Mouse (Mus musculus) heart, embryonic 10.5 days (tissue): ENCODE data around the gene Stard9. TPM values are rescaled to one million over a fixed set of nuclear protein-coding genes. Genes with fewer than 3 reads are reported as not detected.
"Not testable (repeated sequence)": the region's sequence is repeated elsewhere in the genome, so short reads cannot be mapped to it uniquely, and the experiment has no call there.

Source experiments
- DNase-seq: peaks from one replicate; pipeline ENCODE4 v3.0.0-alpha.2; 2017; ENCODE audit warnings: low spot score
- H3K27ac ChIP-seq: fragments of 300-500 bp; sonication (generic); 2 replicates; pipeline ENCODE4 v1.5.1; 2016; ENCODE audit warnings: mild to moderate bottlenecking
- H3K27me3 ChIP-seq: fragments of 300-500 bp; sonication (generic); 2 replicates; pipeline ENCODE4 v1.6.1; 2016; ENCODE audit warnings: mild to moderate bottlenecking; ENCODE audit not compliant: poor library complexity, insufficient read depth, severe bottlenecking
- H3K36me3 ChIP-seq: fragments of 300-500 bp; sonication (generic); 2 replicates; pipeline ENCODE4 v1.6.1; 2016; ENCODE audit warnings: mild to moderate bottlenecking, moderate library complexity
- H3K4me1 ChIP-seq: fragments of 300-500 bp; sonication (generic); 2 replicates; pipeline ENCODE4 v1.6.1; 2016; ENCODE audit warnings: mild to moderate bottlenecking
- H3K4me3 ChIP-seq: fragments of 300-500 bp; sonication (generic); 2 replicates; pipeline ENCODE4 v1.5.1; 2016; ENCODE audit warnings: mild to moderate bottlenecking, moderate library complexity
- H3K9me3 ChIP-seq: fragments of 300-500 bp; sonication (generic); 2 replicates; pipeline ENCODE4 v1.6.1; 2016; ENCODE audit warnings: mild to moderate bottlenecking, moderate library complexity
- WGBS: fragments of 180-500 bp; shearing (Covaris S2); methylation state at CpG from one replicate; pipeline ENCODE4 v1.1.7; 2016; 5-methylcytosine and 5-hydroxymethylcytosine counted together
- polyA plus RNA-seq: library from polyadenylated mRNA; unstranded; fragments of >200 nt; fragmentation: Nextera tagmentation; extraction: Ambion mirVana; gene quantifications from 2 replicates; pipeline ENCODE4 v1.2.1, GENCODE M21; 2016

Gene Stard9
- polyA plus RNA-seq, 1 experiment from 2014 or later = 2.3 TPM

DNA sequence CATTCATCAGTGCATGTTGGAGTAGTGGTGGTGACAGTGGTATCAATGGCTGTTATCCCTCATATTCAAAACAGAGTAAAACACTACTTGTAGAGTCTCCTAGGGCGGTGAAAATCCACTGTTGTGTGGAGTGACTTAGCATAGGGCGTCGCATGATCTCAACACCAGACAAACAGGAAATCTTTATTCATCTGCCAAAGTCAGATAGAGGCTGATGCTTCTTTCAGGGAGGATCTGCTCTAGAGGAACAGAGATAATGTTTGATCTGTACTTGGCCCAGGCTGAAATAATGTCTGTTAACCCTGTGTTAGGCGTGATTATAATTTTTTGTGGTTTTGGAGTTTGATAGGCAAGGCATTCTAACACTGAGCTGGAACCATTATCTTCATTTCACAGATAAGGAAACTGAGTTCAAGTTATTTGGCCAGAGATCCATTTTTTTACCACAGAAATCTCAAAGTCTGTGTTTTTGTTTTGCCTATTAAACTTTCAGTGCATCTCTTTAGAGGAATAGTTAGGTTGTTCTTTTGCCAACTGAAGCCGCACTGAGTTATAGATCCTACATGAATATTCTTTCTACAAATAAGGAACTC, 31.7 kb downstream of the Stard9 start:
- Histone ChIP-seq H3K27me3 (no peaks in the 10 kb centered on the region), H3K9me3 (no peaks in the 10 kb centered on the region), H3K27ac (no peak overlapping the region), H3K36me3 (no peaks in the 10 kb centered on the region), H3K4me3 (no peak overlapping the region), H3K4me1 (no peaks in the 10 kb centered on the region)
- 70% methylated on average over 5 of the region's 5 CpGs for WGBS
- DNase-seq = no peak

DNA sequence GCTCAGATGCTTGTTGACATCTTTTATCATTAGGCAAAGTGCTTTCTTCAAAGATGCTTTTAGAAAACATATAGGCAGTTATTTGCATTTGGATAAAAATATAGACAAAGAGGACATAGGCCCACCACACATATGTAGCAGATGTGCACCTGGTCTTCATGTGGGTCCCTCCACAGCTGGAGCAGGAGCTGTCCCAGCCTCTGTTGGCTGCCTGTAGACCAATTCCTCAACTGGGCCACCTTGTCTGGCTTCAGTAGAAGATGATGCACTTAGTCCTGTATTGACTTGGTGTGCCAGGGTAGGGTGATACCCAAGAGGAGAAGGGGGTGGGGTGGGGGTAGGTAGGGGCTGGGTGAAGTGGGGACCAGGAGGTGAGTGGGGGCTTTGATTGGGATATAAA, 33.8 kb downstream of the Stard9 start:
- Histone ChIP-seq H3K36me3 (no peaks in the 10 kb centered on the region; the same call in 1 of the 2 replicates), H3K4me3 (no peak overlapping the region), H3K9me3 (no peaks in the 10 kb centered on the region), H3K27me3 (no peaks in the 10 kb centered on the region), H3K4me1 (no peaks in the 10 kb centered on the region), H3K27ac (no peak overlapping the region)
- no peak for DNase-seq

DNA sequence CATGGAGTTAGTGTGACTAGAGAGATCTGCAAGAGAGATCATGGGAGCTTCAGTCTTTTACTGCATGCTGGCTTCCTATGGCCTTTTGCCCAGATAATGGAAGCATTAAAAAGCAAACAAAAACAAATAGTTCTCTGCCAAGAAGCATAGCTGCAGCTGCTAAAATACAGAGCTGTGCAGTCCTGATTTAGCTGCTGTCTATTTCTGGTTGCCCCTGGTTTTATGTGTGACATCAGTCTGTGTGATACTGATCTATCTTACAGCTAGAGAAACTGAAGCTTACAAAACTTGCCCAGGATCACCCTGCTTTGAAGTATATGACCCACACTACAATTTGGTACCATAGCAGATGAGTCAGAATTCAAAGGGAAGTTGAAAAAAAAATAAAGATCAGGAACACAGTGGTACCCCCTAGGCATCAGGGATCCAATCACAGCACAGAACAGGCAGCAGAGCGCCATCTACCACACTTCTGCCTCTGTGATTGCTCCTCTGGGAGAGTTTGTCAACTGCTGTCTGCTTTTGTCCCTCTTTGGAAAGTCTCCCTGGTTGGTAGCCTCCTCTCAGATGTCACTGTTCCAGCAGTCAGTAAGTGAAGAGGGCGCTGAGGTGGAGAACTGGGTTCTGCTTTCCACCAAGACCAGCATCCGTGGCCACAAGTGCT, 34.7 kb downstream of the Stard9 start:
- no peak for DNase-seq
- H3K27ac ChIP-seq = no peak overlapping the region
- no peak overlapping the region for H3K4me3 ChIP-seq
- H3K27me3 ChIP-seq = no peaks in the 10 kb centered on the region
- no peaks in the 10 kb centered on the region for H3K9me3 ChIP-seq
- no peaks in the 10 kb centered on the region; the same call in 1 of the 2 replicates for H3K36me3 ChIP-seq
- 70% methylated on average over 3 of the region's 3 CpGs for WGBS
- no peaks in the 10 kb centered on the region for H3K4me1 ChIP-seq

DNA sequence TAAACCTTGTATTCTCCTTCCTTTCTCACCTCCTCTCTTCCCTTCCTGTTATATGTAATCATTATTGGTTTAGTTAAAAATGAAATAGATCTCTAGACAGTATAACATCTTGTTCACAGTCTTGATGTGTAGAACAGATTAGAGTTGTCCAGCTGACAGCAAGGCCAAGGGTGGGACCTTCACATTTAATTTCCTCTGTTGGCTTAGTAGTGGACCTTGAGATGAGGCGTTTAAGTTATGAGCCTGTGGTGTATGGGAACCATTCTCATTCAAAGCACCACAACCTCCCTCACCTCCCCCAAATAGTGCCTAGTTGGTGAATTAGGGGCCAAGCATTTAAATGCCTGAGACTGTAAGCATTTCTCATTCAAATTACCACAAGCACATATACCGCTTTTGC, 38.5 kb downstream of the Stard9 start:
- Histone ChIP-seq H3K36me3 (no peaks in the 10 kb centered on the region; the same call in 1 of the 2 replicates), H3K27ac (no peak overlapping the region)
- WGBS = 88% methylated on average over 2 of the region's 2 CpGs

DNA sequence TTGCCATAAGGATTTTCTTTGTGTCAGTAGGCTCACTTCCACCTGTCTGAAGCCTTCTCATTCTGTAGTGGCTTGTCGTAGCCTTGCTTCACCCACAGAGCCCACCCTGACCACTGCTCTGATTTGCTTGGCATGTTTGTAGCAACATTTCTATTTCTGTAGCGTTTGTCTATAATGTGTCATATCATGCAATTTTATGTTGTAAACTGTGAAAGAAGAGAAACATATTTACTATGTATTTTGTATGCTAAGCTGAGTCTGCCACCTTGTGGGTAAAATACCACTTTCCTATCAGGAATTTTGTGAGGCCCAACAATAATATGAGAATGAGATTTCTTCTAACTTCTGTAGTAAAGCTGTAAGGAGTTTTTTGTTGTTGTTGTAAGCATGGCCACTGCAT, 41.3 kb downstream of the Stard9 start:
- no peaks in the 10 kb centered on the region for H3K27me3 ChIP-seq
- H3K4me3 ChIP-seq = no peak overlapping the region
- DNase-seq = no peak
- WGBS = 85% methylated on average over 2 of the region's 2 CpGs
- H3K27ac ChIP-seq = no peak overlapping the region
- H3K36me3 ChIP-seq = no peaks in the 10 kb centered on the region; the same call in 1 of the 2 replicates
- no peaks in the 10 kb centered on the region for H3K9me3 ChIP-seq
- H3K4me1 ChIP-seq = no peaks in the 10 kb centered on the region

More for the DNA sequence above, 38.5 kb downstream of the Stard9 start:
- Histone ChIP-seq H3K27me3 (no peaks in the 10 kb centered on the region), H3K9me3 (no peaks in the 10 kb centered on the region), H3K4me3 (no peak overlapping the region), H3K4me1 (no peaks in the 10 kb centered on the region)
- no peak for DNase-seq

DNA sequence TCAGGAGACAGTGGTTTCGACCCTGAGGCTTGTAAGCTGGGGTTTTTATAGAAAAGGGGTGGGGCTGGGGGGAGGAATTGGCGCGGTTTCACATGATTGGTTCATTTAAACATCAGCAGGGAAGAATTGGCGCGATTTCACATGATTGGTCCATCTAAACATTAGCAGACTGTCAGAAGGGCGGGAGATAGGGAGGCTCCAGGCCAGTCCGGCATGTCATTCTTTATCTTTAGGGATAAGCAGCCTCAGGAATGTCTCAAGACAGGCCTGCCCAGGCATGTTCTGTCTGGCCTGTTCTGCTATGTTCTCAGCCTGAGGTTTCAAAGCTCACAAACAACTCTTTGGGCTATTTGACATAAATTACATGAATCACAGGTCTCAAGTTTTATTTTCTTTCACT, 52.2 kb downstream of the Stard9 start:
- H3K4me3 ChIP-seq, H3K27ac ChIP-seq, H3K27me3 ChIP-seq, DNase-seq, H3K9me3 ChIP-seq, H3K4me1 ChIP-seq: not testable (repeated sequence)
- peaks cover 17% of the 10 kb centered on the region for H3K36me3 ChIP-seq
- WGBS = 71% methylated on average over 7 of the region's 7 CpGs

DNA sequence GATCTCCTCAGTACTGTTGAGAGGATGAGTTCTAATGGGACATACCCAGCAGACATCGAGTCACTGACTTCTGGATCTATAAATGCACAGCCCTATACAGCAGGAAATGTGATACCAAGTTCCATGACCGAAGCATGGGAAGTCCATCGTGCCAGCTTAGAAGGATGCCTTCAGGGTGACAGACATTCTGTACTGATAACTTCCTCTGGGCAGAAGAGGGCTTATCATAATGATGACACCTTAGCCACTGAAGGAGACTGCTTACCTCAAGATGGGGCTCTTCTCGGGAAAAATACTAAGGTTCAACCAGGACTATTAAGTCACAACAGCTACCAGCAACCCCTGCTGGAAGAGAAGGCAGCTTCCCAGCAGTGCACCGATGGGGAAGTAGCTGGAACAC, 68.8 kb downstream of the Stard9 start:
- H3K4me3 ChIP-seq = no peak overlapping the region
- no peaks in the 10 kb centered on the region for H3K9me3 ChIP-seq
- no peak for DNase-seq
- 64% methylated on average over 5 of the region's 5 CpGs for WGBS
- H3K27ac ChIP-seq = no peak overlapping the region
- 0 out of 2 replicates have a peak, but pooled peaks cover 4% of the 10 kb centered on the region for H3K4me1 ChIP-seq
- peaks cover 26% of the 10 kb centered on the region for H3K36me3 ChIP-seq
- H3K27me3 ChIP-seq = no peaks in the 10 kb centered on the region

DNA sequence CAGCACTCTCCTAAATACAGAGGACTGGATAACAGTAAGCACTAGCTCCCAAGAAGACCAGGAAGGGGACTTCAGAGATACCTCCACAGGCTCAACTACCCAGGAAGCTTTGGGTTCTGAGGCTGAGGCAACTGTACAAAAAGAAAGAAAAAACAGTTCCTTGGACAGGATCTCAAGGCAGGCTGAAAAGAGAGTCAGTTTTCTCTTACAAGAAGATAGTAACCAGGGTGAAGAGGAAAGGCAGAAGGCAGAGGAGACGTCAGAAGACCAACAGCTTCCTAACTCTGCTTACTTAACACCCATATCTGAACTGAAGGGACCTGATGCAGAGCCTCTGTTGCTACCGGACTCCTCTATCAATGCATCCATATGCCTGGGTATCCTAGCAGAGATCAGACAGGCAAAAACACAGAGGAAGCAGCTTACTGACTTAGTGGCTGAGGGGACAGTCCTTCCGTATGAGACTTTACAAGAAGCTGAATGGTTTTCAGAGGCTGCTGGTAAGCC, 71.5 kb downstream of the Stard9 start:
- no peak overlapping the region for H3K27ac ChIP-seq
- DNase-seq = no peak
- H3K9me3 ChIP-seq = no peaks in the 10 kb centered on the region
- H3K36me3 ChIP-seq = peaks cover 20% of the 10 kb centered on the region; the same call in 1 of the 2 replicates
- 69% methylated on average over 3 of the region's 3 CpGs for WGBS
- no peaks in the 10 kb centered on the region for H3K27me3 ChIP-seq
- no peak overlapping the region for H3K4me3 ChIP-seq
- 0 out of 2 replicates have a peak, but pooled peaks cover 2% of the 10 kb centered on the region for H3K4me1 ChIP-seq

DNA sequence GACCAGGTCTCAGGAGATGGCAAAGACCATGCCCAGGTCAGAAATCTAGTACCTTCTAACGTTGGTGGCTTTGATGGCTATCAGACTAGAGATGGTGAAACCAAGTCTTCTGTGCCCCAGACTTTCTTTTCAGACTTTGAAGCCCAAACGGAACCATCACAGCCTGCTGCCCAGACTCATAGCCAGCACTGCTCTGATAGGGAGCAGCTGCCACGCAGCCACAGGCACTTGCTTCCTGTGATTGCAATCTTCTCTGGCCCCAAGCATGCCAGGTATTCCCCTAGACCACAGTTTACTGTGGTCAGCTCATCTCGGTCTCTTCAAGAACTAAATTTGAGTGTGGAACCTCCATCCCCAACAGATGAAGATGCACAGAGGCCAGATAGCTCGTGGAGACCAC, 73.8 kb downstream of the Stard9 start:
- peaks cover 9% of the 10 kb centered on the region; the same call in 1 of the 2 replicates for H3K36me3 ChIP-seq
- no peak overlapping the region for H3K4me3 ChIP-seq
- no peaks in the 10 kb centered on the region for H3K9me3 ChIP-seq
- H3K27me3 ChIP-seq = no peaks in the 10 kb centered on the region
- no peak overlapping the region for H3K27ac ChIP-seq
- no peaks in the 10 kb centered on the region for H3K4me1 ChIP-seq
- 62% methylated on average over 5 of the region's 5 CpGs for WGBS
- no peak for DNase-seq

DNA sequence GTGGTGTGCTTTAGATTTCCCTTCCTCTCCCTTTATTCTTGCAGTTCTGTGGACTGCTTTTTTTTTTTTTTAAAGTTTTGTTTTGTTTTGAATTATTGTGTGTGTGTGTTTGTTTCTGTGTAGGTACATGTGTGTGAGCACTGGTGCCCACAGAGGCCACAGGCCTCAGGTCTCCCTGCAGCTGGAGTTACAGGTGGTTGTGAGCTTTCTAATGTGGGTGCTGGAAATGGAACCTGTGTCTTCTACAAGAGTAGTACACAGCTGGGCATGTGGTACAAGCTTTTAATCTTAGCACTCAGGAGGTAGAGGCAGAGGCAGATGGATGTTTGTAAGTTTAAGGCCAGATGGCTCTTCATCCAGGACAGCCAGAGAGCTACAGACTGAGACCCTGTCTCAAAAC, 78.1 kb downstream of the Stard9 start:
- no peaks in the 10 kb centered on the region for H3K9me3 ChIP-seq
- peaks cover 12% of the 10 kb centered on the region for H3K36me3 ChIP-seq
- no peak for DNase-seq
- no peak overlapping the region for H3K27ac ChIP-seq
- H3K4me1 ChIP-seq = peaks cover 4% of the 10 kb centered on the region; the same call in 1 of the 2 replicates
- no peak overlapping the region for H3K4me3 ChIP-seq
- no peaks in the 10 kb centered on the region for H3K27me3 ChIP-seq

DNA sequence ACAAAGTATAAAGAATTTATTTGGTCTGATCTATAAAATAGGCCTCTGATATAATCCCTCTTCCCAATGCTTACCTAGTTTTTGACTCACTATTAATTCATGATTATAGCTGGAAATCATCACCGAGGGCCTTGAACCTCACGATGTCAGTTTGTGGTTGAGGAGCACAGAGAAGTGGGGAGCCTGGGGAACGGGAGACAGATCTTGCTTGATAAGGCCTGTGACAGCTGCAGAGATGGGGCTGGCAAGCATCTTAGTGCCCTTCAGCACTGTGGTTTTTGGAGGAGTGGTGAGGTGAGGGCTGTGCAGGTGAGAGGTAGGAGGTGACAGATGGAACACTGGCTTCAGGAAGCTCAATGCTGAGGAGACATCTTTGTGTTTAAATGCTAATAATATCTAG, 81.2 kb downstream of the Stard9 start:
- WGBS = 74% methylated on average over 3 of the region's 3 CpGs
- H3K4me3 ChIP-seq = no peak overlapping the region
- peaks cover 43% of the 10 kb centered on the region for H3K36me3 ChIP-seq
- peaks cover 4% of the 10 kb centered on the region; the same call in 1 of the 2 replicates for H3K4me1 ChIP-seq
- no peak for DNase-seq
- no peaks in the 10 kb centered on the region for H3K27me3 ChIP-seq
- H3K27ac ChIP-seq = no peak overlapping the region
- H3K9me3 ChIP-seq = no peaks in the 10 kb centered on the region

DNA sequence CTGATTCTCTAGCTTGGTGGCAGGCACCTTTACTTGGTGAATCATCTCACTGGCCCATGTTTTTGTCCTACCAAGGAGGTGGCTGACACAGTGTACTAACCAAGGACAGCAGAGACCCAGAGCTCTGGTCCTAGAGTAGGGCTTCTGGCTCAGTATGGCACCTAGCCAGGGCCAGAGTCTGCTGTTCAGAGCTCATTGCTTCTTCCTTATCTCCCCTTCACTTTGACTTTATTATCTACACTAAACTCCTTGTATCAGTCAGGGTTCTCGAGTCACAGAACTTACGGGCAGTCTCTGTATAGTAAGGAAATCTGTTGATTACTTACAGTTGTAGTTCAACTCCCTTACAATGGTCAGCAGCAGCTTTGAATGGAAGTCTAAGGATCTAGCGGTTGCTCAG, 82.0 kb downstream of the Stard9 start:
- Histone ChIP-seq H3K36me3 (peaks cover 46% of the 10 kb centered on the region), H3K4me1 (peaks cover 4% of the 10 kb centered on the region; the same call in 1 of the 2 replicates), H3K4me3 (no peak overlapping the region), H3K9me3 (no peaks in the 10 kb centered on the region), H3K27ac (no peak overlapping the region), H3K27me3 (no peaks in the 10 kb centered on the region)
- no peak for DNase-seq
- WGBS = 58% methylated on average over 3 of the region's 3 CpGs

DNA sequence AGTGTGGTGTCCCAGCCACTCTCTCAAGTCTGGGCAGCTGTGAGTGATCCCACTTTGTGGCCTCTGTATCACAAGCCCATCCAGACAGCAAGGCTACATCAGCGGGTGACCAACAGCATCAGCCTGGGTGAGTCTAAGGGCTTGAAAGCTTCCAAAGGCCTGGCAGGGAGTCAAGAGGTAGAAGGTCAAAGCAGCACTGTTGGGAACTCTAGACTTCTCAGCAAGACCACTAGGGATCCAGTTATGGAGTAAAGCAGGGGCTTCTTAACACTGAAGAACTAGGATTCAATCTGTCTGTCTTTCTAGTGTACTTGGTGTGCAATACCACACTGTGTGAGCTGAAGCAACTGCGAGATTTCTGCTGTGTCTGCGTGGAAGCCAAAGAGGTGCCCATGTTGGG, 84.5 kb downstream of the Stard9 start:
- no peak for DNase-seq
- H3K4me1 ChIP-seq = no peaks in the 10 kb centered on the region
- H3K36me3 ChIP-seq = peaks cover 70% of the 10 kb centered on the region
- no peak overlapping the region for H3K27ac ChIP-seq
- WGBS = 90% methylated on average over 3 of the region's 3 CpGs
- no peaks in the 10 kb centered on the region for H3K9me3 ChIP-seq
- no peaks in the 10 kb centered on the region for H3K27me3 ChIP-seq
- H3K4me3 ChIP-seq = no peak overlapping the region
